In genomic region chr2:181187121-181188000, GRCm38 (mm10) we compare ENCODE assay signal across 8 mouse cellular contexts. TPM values are rescaled to one million over a fixed set of nuclear protein-coding genes. Genes with fewer than 3 reads are reported as not detected.
DNase-seq lines count a peak whose midpoint lies in the region; ATAC-seq and TF ChIP-seq lines count a peak whose summit lies in the region.

Gene Ppdpf, plus strand, starts transcription at chr2:181187247.

- H3K36me3 ChIP-seq in E14TG2a.4 (ENCODE audit: insufficient read depth, low read length): peaks cover 17% of the 10 kb centered on the region
- H3K36me3 ChIP-seq in forebrain, embryonic 12.5 days (replicated peaks): peaks cover 12% of the 10 kb centered on the region
- no peaks in the 10 kb centered on the region for H3K36me3 ChIP-seq in heart, postnatal 0 days (replicated peaks; ENCODE audit: control insufficient read depth, insufficient read depth, low read length)
- no peaks in the 10 kb centered on the region for H3K36me3 ChIP-seq in liver, embryonic 16.5 days (ENCODE audit: control insufficient read depth, insufficient read depth)
- peaks cover 12% of the 10 kb centered on the region for H3K36me3 ChIP-seq in neural tube, embryonic 13.5 days
- H3K36me3 ChIP-seq in testis, adult 2 months (ENCODE audit: control insufficient read depth, insufficient read depth, low read length): no peaks in the 10 kb centered on the region

- peak within 1 kb of the TSS; percentile 60 for H3K4me2 ChIP-seq in forebrain, embryonic 12.5 days
- H3K4me2 ChIP-seq in heart, postnatal 0 days (ENCODE audit: low read depth, low read length): peak within 1 kb of the TSS; percentile 80
- H3K4me2 ChIP-seq in liver, embryonic 16.5 days (ENCODE audit: low read depth, low read length): peak within 1 kb of the TSS; percentile 99
- H3K4me2 ChIP-seq in neural tube, embryonic 13.5 days: peak within 1 kb of the TSS; percentile 65

- H3K27me3 ChIP-seq in E14TG2a.4 (ENCODE audit: insufficient read depth, low read length): 0 out of 2 replicates have a peak, but pooled peaks cover 7% of the 10 kb centered on the region
- H3K27me3 ChIP-seq in forebrain, embryonic 12.5 days: 0 out of 2 replicates have a peak, but pooled peaks cover 2% of the 10 kb centered on the region
- H3K27me3 ChIP-seq in heart, postnatal 0 days (ENCODE audit: control insufficient read depth, insufficient read depth, low read length): no peaks in the 10 kb centered on the region
- peaks cover 5% of the 10 kb centered on the region for H3K27me3 ChIP-seq in liver, embryonic 16.5 days (ENCODE audit: control insufficient read depth, insufficient read depth, low read depth, low read length)
- H3K27me3 ChIP-seq in neural tube, embryonic 13.5 days: no peaks in the 10 kb centered on the region
- no peaks in the 10 kb centered on the region for H3K27me3 ChIP-seq in testis, adult 2 months (ENCODE audit: control insufficient read depth, insufficient read depth, low read length)

- peak within 1 kb of the TSS; percentile 96 for H3K27ac ChIP-seq in forebrain, embryonic 12.5 days
- H3K27ac ChIP-seq in heart, postnatal 0 days (ENCODE audit: low read depth): peak within 1 kb of the TSS; percentile 97
- peak within 1 kb of the TSS; percentile 90 for H3K27ac ChIP-seq in liver, embryonic 16.5 days (ENCODE audit: low read length)
- H3K27ac ChIP-seq in neural tube, embryonic 13.5 days (replicated peaks): peak within 1 kb of the TSS; percentile 95
- peak within 1 kb of the TSS; percentile 55; the same call in 1 of the 2 replicates for H3K27ac ChIP-seq in testis, adult 2 months (ENCODE audit: control insufficient read depth, insufficient read depth, low read depth, low read length)

- H3K4me1 ChIP-seq in E14TG2a.4 (replicated peaks; ENCODE audit: low read depth, low read length): peaks cover 38% of the 10 kb centered on the region
- peaks cover 9% of the 10 kb centered on the region for H3K4me1 ChIP-seq in forebrain, embryonic 12.5 days
- peaks cover 6% of the 10 kb centered on the region for H3K4me1 ChIP-seq in heart, postnatal 0 days (ENCODE audit: control insufficient read depth, insufficient read depth)
- H3K4me1 ChIP-seq in liver, embryonic 16.5 days (ENCODE audit: control insufficient read depth, low read depth, low read length): peaks cover 16% of the 10 kb centered on the region
- H3K4me1 ChIP-seq in neural tube, embryonic 13.5 days (replicated peaks): peaks cover 14% of the 10 kb centered on the region
- H3K4me1 ChIP-seq in testis, adult 2 months (ENCODE audit: control insufficient read depth, insufficient read depth, low read length): no peaks in the 10 kb centered on the region; the same call in 1 of the 2 replicates

- H3K9ac ChIP-seq in forebrain, embryonic 12.5 days: peak within 1 kb of the TSS; percentile 95
- peak within 1 kb of the TSS; percentile 74 for H3K9ac ChIP-seq in heart, postnatal 0 days (replicated peaks; ENCODE audit: low read depth, low read length)
- H3K9ac ChIP-seq in liver, embryonic 16.5 days (ENCODE audit: low read depth, low read length): peak within 1 kb of the TSS; percentile 87
- H3K9ac ChIP-seq in neural tube, embryonic 13.5 days: peak within 1 kb of the TSS; percentile 97

- peaks cover 12% of the 10 kb centered on the region for H3K9me3 ChIP-seq in E14TG2a.4 (ENCODE audit: low read length)
- H3K9me3 ChIP-seq in forebrain, embryonic 12.5 days: no peaks in the 10 kb centered on the region
- no peaks in the 10 kb centered on the region for H3K9me3 ChIP-seq in heart, postnatal 0 days (replicated peaks; ENCODE audit: control insufficient read depth, low read length)
- H3K9me3 ChIP-seq in liver, embryonic 16.5 days (replicated peaks; ENCODE audit: control insufficient read depth, low read length): no peaks in the 10 kb centered on the region
- no peaks in the 10 kb centered on the region for H3K9me3 ChIP-seq in neural tube, embryonic 13.5 days

- ATAC-seq in forebrain, embryonic 12.5 days (ENCODE audit: low FRiP score): peak; percentile 93
- peak; percentile 91 for ATAC-seq in heart, postnatal 0 days (ENCODE audit: insufficient read depth, low read depth)
- ATAC-seq in liver, embryonic 16.5 days (ENCODE audit: low read depth): peak; percentile 96
- peak; percentile 92 for ATAC-seq in neural tube, embryonic 13.5 days (ENCODE audit: low read depth)

- DNase-seq in c-Kit-positive CD71-positive TER-119-positive erythroid progenitor cells, embryonic 14.5 days (ENCODE audit: low spot score): peak; percentile 92
- peak; percentile 91 for DNase-seq in heart, postnatal 0 days (ENCODE audit: low spot score)
- peak; percentile 91 to 95 for DNase-seq in kidney, postnatal 4 days

- no peak for TF ChIP-seq CTCF in E14TG2a.4 (conservative IDR thresholded peaks at IDR 0.05; ENCODE audit: low read length)
- TF ChIP-seq CTCF in heart, postnatal 0 days (IDR thresholded peaks at IDR 0.05; ENCODE audit: low read depth): peak; percentile 18
- TF ChIP-seq CTCF in testis, adult 2 months (IDR thresholded peaks at IDR 0.05; ENCODE audit: control insufficient read depth, insufficient read depth, insufficient replicate concordance, low read depth, low read length): no peak

- TF ChIP-seq EP300 in heart, postnatal 0 days (IDR thresholded peaks at IDR 0.05; ENCODE audit: low read depth): no peak; the same call in 1 of the 2 replicates

- under 1% methylated on average over 64 of the region's 64 CpGs for WGBS in forebrain, embryonic 12.5 days
- under 1% methylated on average over 64 of the region's 64 CpGs for WGBS in heart, postnatal 0 days
- under 1% methylated on average over 64 of the region's 64 CpGs for WGBS in liver, embryonic 16.5 days (ENCODE audit: insufficient replicate concordance)
- WGBS in neural tube, embryonic 13.5 days: under 1% methylated on average over 64 of the region's 64 CpGs

- H3K4me3 ChIP-seq in E14TG2a.4 (replicated peaks; ENCODE audit: low read length): peak within 1 kb of the TSS; percentile 92
- peak within 1 kb of the TSS; percentile 75 for H3K4me3 ChIP-seq in forebrain, embryonic 12.5 days (replicated peaks)
- H3K4me3 ChIP-seq in heart, postnatal 0 days (ENCODE audit: low read depth, low read length): peak within 1 kb of the TSS; percentile 76
- H3K4me3 ChIP-seq in liver, embryonic 16.5 days (ENCODE audit: low read depth, low read length): peak within 1 kb of the TSS; percentile 87
- peak within 1 kb of the TSS; percentile 80 for H3K4me3 ChIP-seq in neural tube, embryonic 13.5 days
- peak within 1 kb of the TSS; percentile 77 for H3K4me3 ChIP-seq in testis, adult 2 months (ENCODE audit: control insufficient read depth, low read depth, low read length)

- TF ChIP-seq POLR2A in testis, adult 2 months (IDR thresholded peaks at IDR 0.05; ENCODE audit: control insufficient read depth, low read depth, low read length): no peak

RNA-seq across cellular contexts. Expression of gene Ppdpf, which starts in this region (rescaled TPM):
- 483 and 484 TPM in 2 replicates for polyA plus RNA-seq in forebrain, embryonic 12.5 days (2016; fragmentation: Nextera tagmentation; extraction: Ambion mirVana)
- total RNA-seq in heart, postnatal 0 days (2014; rRNA removed; ENCODE audit: low replicate concordance): 154 and 155 TPM in 2 replicates
- polyA plus RNA-seq in heart, postnatal 0 days (2015; fragmentation: Nextera tagmentation; extraction: Ambion mirVana): 145 and 157 TPM in 2 replicates
- polyA plus RNA-seq in liver, embryonic 16.5 days (2015; fragmentation: Nextera tagmentation; extraction: Ambion mirVana): 92.7 and 94.4 TPM in 2 replicates
- 331 and 431 TPM in 2 replicates for polyA plus RNA-seq in neural tube, embryonic 13.5 days (2015; fragmentation: Nextera tagmentation; extraction: Ambion mirVana)
- polyA plus RNA-seq in testis, adult 2 months (2012; rRNA removed): 8.2 and 9.5 TPM in 2 replicates

Comparison
In these comparisons a context has a peak if more than half of its experiments do, and no peak if none do; other contexts are left out.
1. Peak in every context shown above with its lines: DNase-seq, ATAC-seq, H3K4me3 ChIP-seq and H3K27ac ChIP-seq.